33 mouse cellular contexts compared by ENCODE assay signal in genomic region chr16:39135777-39136176, GRCm38 (mm10).
"Had no signal": no experiment of that assay in that cellular context is flagged by ENCODE, and none has a peak within 500 bp of the region (broad histone marks: within the 10 kb centered on the region; RNA-seq: fewer than 3 reads in every experiment).

No protein-coding gene starts in this region.

- H3K9me3 ChIP-seq: heart, embryonic 15.5 days; hindbrain, embryonic 10.5 days; hindbrain, embryonic 12.5 days; hindbrain, embryonic 13.5 days; hindbrain, embryonic 15.5 days; intestine, embryonic 15.5 days; kidney, embryonic 15.5 days had no signal

- H3K4me3 ChIP-seq: heart, embryonic 13.5 days; heart, embryonic 15.5 days; hindbrain, embryonic 10.5 days; hindbrain, embryonic 12.5 days; hindbrain, embryonic 13.5 days; hindbrain, embryonic 15.5 days; intestine, embryonic 15.5 days; kidney, embryonic 15.5 days; layer of hippocampus, adult 2 months; left cerebral cortex, adult 2 months had no signal

- H3K27me3 ChIP-seq: heart, embryonic 13.5 days; heart, embryonic 15.5 days; hindbrain, embryonic 12.5 days; hindbrain, embryonic 13.5 days; hindbrain, embryonic 15.5 days; intestine, embryonic 15.5 days; kidney, embryonic 15.5 days had no signal

- ATAC-seq: hindbrain, embryonic 16.5 days; hindbrain, postnatal 0 days; inflammation-experienced regulatory T-cells, adult 6 months; intestine, embryonic 15.5 days; intestine, embryonic 16.5 days; intestine, postnatal 0 days had no signal

- H3K36me3 ChIP-seq: heart, embryonic 13.5 days; heart, embryonic 15.5 days; hindbrain, embryonic 10.5 days; hindbrain, embryonic 12.5 days; hindbrain, embryonic 13.5 days; hindbrain, embryonic 15.5 days; intestine, embryonic 15.5 days; kidney, embryonic 15.5 days had no signal

- H3K9ac ChIP-seq: heart, embryonic 13.5 days; heart, embryonic 15.5 days; hindbrain, embryonic 12.5 days; hindbrain, embryonic 13.5 days; hindbrain, embryonic 14.5 days; hindbrain, embryonic 15.5 days; intestine, embryonic 15.5 days; kidney, embryonic 15.5 days had no signal

- H3K4me1 ChIP-seq: heart, embryonic 13.5 days; heart, embryonic 15.5 days; hindbrain, embryonic 10.5 days; hindbrain, embryonic 12.5 days; hindbrain, embryonic 13.5 days; hindbrain, embryonic 15.5 days; intestine, embryonic 15.5 days; kidney, embryonic 15.5 days had no signal

- H3K4me2 ChIP-seq: heart, embryonic 13.5 days; heart, embryonic 15.5 days; hindbrain, embryonic 12.5 days; hindbrain, embryonic 13.5 days; hindbrain, embryonic 14.5 days; hindbrain, embryonic 15.5 days; intestine, embryonic 15.5 days; kidney, embryonic 15.5 days had no signal

- H3K27ac ChIP-seq: heart, embryonic 13.5 days; heart, embryonic 15.5 days; hindbrain, embryonic 10.5 days; hindbrain, embryonic 12.5 days; hindbrain, embryonic 13.5 days; hindbrain, embryonic 14.5 days; hindbrain, embryonic 15.5 days; hindbrain, postnatal 0 days; intestine, embryonic 15.5 days; kidney, embryonic 15.5 days; kidney, postnatal 0 days; left cerebral cortex, adult 2 months had no signal

- DNase-seq: heart, postnatal 10 days; heart, postnatal 14 days; heart, postnatal 36 days; heart, postnatal 4 days; kidney, adult 11 months; kidney, adult 18-20 months; kidney, adult 2 months; kidney, adult 8-10 months; kidney, adult 9 months; kidney, postnatal 10 days; kidney, postnatal 14 days; kidney, postnatal 25 days; kidney, postnatal 36 days; kidney, postnatal 4 days; layer of hippocampus, adult 9-11 months; layer of hippocampus, postnatal 36 days had no signal
